Mouse (Mus musculus): ENCODE data around the gene 4933434E20Rik. TPM values are rescaled to one million over a fixed set of nuclear protein-coding genes. Genes with fewer than 3 reads are reported as not detected.

The 4933434E20Rik gene
- total RNA-seq (2021), result 100 to 1,000 TPM; 101 to 108 TPM
- long read RNA-seq, experiment 1, transcript 4933434E20Rik-206 (7 exons, 2,510 nt), result major isoform, 27 of 50 reads
- long read RNA-seq, experiment 1, partial matches to known transcripts, result 2 of 50 reads
- long read RNA-seq, experiment 1, other reads (novel, unspliced or antisense), result 16 of 50 reads
- long read RNA-seq, experiment 2, transcript 4933434E20Rik-206 (7 exons, 2,510 nt), result major isoform, 32 of 42 reads
- long read RNA-seq, experiment 2, partial matches to known transcripts, result 1 of 42 reads
- long read RNA-seq, experiment 2, other reads (novel, unspliced or antisense), result 6 of 42 reads

- peak; percentile 39 to 54 for DNase-seq (ENCODE audit: low spot score in 2 of 2)
These were observed at the start of gene 4933434E20Rik for GRCm38 (mm10) chr3:90051441-90052350. TSS of gene 4933434E20Rik (plus strand) at chr3:90051636.

GRCm38 (mm10) chr3:90004091-90004796 is 47.2 kb upstream of the 4933434E20Rik start:
- no peak for DNase-seq (ENCODE audit: low spot score in 2 of 2)

- DNase-seq (ENCODE audit: low spot score in 2 of 2), result no peak
These were observed 41.1 kb upstream of the 4933434E20Rik start for GRCm38 (mm10) chr3:90010291-90010690.

GRCm38 (mm10) chr3:90016626-90017025 is 34.8 kb upstream of the 4933434E20Rik start:
- DNase-seq (ENCODE audit: low spot score in 2 of 2), result no peak

- no peak for DNase-seq (ENCODE audit: low spot score in 2 of 2)
These were observed 16.8 kb upstream of the 4933434E20Rik start for GRCm38 (mm10) chr3:90034653-90035052.

- DNase-seq (ENCODE audit: low spot score in 2 of 2), result no peak
These were observed 15.2 kb upstream of the 4933434E20Rik start for GRCm38 (mm10) chr3:90036263-90036662.

GRCm38 (mm10) chr3:90049691-90050090 is 1.7 kb upstream of the 4933434E20Rik start:
- DNase-seq (ENCODE audit: low spot score in 2 of 2), result no peak

- DNase-seq (ENCODE audit: low spot score in 2 of 2), result peak; percentile 84 to 94
These were observed 1.2 kb downstream of the 4933434E20Rik start, which contains the start of gene Ubap2l for GRCm38 (mm10) chr3:90052351-90053241. TSS of gene Ubap2l (minus strand) at chr3:90052628.

- DNase-seq (ENCODE audit: low spot score in 2 of 2), result no peak
These were observed 10.1 kb downstream of the 4933434E20Rik start for GRCm38 (mm10) chr3:90061549-90061948.

GRCm38 (mm10) chr3:90062539-90062938 is 11.1 kb downstream of the 4933434E20Rik start:
- no peak for DNase-seq (ENCODE audit: low spot score in 2 of 2)

GRCm38 (mm10) chr3:90064383-90064782 is 12.9 kb downstream of the 4933434E20Rik start:
- no peak for DNase-seq (ENCODE audit: low spot score in 2 of 2)

GRCm38 (mm10) chr3:90065553-90065952 is 14.1 kb downstream of the 4933434E20Rik start:
- peak; percentile 42 to 62 for DNase-seq (ENCODE audit: low spot score in 2 of 2)

GRCm38 (mm10) chr3:90067851-90068250 is 16.4 kb downstream of the 4933434E20Rik start:
- DNase-seq (ENCODE audit: low spot score in 2 of 2), result no peak

GRCm38 (mm10) chr3:90069688-90070087 is 18.3 kb downstream of the 4933434E20Rik start:
- DNase-seq (ENCODE audit: low spot score in 2 of 2), result no peak

- DNase-seq (ENCODE audit: low spot score in 2 of 2), result no peak
These were observed 20.9 kb downstream of the 4933434E20Rik start, which contains the start of gene Tpm3 for GRCm38 (mm10) chr3:90072294-90072693. TSS of gene Tpm3 (plus strand) at chr3:90072649.

- peak; percentile 83 to 85 for DNase-seq (ENCODE audit: low spot score in 2 of 2)
These were observed 25.7 kb downstream of the 4933434E20Rik start for GRCm38 (mm10) chr3:90076921-90077716.

GRCm38 (mm10) chr3:90078224-90078623 is 26.8 kb downstream of the 4933434E20Rik start:
- DNase-seq (ENCODE audit: low spot score in 2 of 2), result no peak

GRCm38 (mm10) chr3:90079133-90079762 is 27.8 kb downstream of the 4933434E20Rik start:
- DNase-seq (ENCODE audit: low spot score in 2 of 2), result peak; percentile 88 to 92

All from left cerebral cortex, adult 18-20 months (tissue).